Mouse (Mus musculus) bone marrow, adult 2 months (tissue): ENCODE results near the gene Rela.

Experiments
- CTCF ChIP-seq: fragments of 200-500 bp; IDR thresholded peaks from 2 replicates; pipeline ENCODE4 v1.5.1; 2011; ENCODE audit warnings: low read length, control low read depth; ENCODE audit not compliant: control insufficient read depth, insufficient read depth
- POLR2A ChIP-seq: fragments of 200-500 bp; IDR thresholded peaks from 2 replicates; pipeline ENCODE4 v1.6.1; 2011; ENCODE audit warnings: low read depth, mild to moderate bottlenecking, control low read depth, low read length, borderline replicate concordance; ENCODE audit not compliant: control insufficient read depth

DNA sequence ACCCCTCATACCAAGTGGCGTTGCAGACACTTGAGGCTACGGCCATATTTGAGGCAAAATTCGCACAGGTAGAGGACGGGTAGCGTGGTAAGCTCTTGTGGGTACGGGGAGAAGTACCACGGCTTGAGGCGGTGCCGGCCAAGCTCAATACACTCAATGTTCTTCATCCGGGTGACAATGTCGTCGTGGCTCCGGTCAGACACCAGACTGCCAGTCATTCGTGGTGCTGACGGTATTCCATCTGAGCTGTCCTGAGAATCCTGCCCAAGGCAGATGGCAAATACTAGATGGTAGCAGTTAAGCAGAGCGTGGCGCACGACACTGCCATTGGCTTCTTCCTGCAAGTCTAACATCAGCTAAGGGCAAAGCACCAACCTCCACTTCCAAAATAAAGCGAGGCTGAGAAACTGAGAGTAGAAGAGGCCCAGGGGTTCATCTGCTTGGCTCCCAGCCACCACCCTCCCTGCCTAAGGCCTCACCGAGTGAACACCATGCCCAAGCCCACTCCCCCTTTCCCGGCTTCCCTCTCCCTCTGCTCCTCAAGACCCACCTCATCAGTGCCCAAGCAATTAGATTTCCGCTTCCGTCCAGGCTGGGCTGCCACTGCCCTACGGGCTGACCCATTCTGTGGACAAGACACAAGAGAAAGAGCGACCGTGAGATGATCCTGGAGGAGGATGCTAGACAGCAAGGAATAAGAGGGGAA lies 29.4 kb upstream of the Rela start:
- TF ChIP-seq CTCF (no peak), POLR2A (no peak)
